Mouse (Mus musculus) E14TG2a.4 (cell line): ENCODE measurements around the gene Tsga10ip.

ENCODE experiments used
- CTCF ChIP-seq: conservative IDR thresholded peaks from 2 replicates; pipeline ENCODE4 v1.5.1; 2014; ENCODE audit warnings: low read length
- NANOG ChIP-seq: IDR thresholded peaks from 2 replicates; pipeline ENCODE4 v1.6.1; 2014; ENCODE audit warnings: borderline replicate concordance, low read length, mixed read lengths
- POU5F1 ChIP-seq: IDR thresholded peaks from 2 replicates; pipeline ENCODE4 v1.6.1; 2014; ENCODE audit warnings: low read length, borderline replicate concordance

DNA sequence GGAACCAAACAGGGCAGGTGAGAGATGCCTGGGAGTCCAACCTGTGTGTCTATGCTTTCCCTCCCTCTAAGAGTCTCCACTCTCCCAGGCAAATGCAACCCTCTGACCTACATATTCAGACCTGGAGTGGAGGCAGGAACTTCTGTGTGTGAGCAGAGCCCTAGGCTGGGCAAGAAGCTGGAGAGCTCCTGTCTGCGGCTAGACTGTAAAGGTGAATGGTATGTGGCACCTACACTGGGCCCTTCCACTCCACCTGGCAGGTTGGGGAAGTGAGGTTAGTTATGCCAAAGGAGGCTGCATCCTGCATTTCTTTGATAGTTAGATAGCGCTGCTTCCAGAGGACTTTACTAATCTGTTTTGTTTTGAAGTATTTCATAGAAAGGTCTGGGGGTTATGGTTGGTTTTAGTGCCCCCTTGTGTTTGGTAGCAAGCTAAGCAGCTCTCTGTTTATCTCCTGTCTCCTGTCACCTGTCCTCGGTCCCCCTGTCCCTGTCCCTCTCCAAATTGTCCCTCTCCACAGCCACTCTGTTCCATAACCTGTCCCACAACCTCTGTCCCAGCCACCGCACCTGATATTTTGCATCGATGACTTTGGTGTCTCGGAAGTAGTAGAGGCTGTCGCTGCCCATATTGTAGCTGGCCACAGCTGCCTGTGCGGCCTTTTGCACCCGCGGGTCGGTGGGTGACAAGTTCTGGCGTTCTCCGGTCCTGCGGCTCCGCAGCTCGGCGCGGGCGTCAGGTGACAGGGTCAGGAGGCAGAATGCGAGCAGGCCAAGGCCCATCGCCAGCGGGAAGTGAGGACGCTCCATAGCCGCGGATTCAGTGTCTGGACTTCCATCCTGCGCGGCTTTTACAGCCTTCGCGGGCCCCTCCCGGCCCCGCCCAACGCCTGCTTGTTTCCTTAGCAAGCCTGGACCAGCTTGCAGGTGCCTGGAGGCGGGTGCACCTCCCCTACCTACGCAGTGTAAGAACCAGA lies 53.5 kb downstream of the Tsga10ip start:
- TF ChIP-seq CTCF (peak; percentile 62), NANOG (no peak), POU5F1 (no peak)
